Mouse (Mus musculus) embryo, embryonic 10.5 days (tissue): ENCODE data around the gene Pus1.

Experiments used
- DNase-seq: peaks from one replicate; pipeline ENCODE4 v3.0.0-alpha.2; 2015; ENCODE audit warnings: low spot score

Gene Pus1

DNA sequence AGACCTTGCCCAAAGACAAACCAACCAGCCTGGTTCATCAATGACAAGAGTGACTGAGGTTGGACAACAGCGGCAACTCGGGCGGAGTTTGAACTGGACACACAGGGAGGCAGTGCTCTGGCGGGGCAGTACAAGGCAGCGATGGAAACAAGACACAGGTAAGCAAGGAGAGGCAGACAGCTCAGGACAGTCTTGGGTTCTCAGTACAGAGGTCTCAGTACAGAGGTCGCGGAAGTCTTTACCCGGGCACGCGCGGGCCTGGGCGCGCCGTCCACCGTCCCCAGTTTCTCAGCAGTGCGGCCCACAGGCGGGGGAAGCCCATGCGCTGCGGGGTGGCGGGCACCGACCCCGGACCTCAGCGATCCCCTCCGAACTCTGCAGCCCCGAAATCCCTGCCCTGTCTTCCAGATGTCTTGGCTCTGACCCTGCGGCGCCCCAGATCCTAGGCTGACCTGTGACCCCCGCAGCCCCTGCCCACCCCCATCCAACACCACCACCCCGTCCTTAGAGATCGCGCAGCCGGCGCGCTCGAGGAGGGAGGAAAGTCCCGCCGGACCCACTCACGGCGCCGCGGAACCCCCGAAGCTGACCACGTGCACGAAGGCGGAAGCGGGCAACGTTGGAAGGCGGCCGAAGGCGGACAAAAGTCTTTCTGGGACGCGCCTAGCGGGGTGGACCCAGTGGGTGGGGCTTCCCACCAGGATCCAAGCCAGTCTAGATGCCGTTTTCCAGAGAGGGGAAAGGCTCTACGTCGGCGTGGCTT is at the start of gene Pus1:
Gene Pus1, minus strand, starts transcription at position 662 of the 763 bp plus-strand sequence.
- peak; percentile 95 for DNase-seq

DNA sequence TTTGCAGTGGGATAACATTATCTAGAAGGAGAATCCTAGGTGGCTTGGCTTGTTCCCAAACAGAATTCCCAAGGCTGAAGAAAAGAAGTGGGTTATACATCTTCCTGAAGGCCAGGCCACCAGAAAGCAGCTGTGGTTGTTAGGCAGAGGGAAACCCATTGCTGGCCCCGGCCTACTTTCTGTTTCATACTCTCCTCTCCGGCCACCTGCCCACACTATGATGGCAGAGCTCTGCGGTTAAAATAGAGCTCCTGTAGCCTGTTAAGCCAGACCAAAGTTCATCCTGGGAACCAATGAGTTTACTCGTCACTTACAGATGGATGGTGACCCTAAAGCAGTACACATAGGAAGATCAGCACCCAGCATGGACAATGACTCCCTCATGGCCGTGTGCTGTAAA is 47.1 kb upstream of the Pus1 start:
- no peak for DNase-seq

- no peak for DNase-seq
Observed at GRCm38 (mm10) chr5:110826781-110827495, 46.5 kb upstream of the Pus1 start.

GRCm38 (mm10) chr5:110824421-110824820 is 44.0 kb upstream of the Pus1 start:
- no peak for DNase-seq

DNA sequence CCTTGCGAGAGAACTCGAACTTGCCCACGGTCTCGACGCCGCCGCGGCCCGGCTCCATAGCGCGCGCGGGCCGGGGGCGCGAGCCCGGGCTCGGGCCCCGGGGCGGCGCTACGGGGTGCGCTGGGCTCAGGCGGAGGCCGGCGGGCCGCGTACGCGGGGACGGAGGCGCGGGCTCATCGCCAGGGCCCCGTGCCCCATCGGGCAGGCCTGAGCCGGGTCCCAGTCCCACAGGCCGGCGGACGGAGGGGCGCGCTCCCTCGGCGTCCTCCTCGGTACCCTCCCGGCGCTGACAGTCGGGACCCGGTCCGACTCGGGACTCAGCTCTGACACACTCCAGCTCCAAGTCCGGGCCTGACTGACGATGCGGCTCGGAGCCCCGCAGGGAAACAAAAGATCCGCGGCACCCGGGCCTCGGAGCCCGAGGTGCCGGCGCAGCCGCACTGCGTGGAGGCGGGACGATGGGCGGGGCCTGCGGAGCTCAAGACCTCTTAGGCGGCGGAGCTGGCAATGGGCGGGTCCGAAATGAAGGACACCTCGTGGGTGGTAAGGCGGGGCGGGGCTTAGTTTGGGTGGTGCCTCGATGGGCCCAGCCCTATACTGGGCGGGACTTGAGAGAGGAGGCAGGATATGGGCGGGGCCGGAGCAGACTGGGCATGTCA is 29.3 kb upstream of the Pus1 start, which contains the start of gene Ulk1:
Gene Ulk1, minus strand, starts transcription at position 431 of the 659 bp plus-strand sequence.
- peak; percentile 99 for DNase-seq

GRCm38 (mm10) chr5:110808821-110809666 is 28.6 kb upstream of the Pus1 start:
- peak; percentile 51 for DNase-seq

DNA sequence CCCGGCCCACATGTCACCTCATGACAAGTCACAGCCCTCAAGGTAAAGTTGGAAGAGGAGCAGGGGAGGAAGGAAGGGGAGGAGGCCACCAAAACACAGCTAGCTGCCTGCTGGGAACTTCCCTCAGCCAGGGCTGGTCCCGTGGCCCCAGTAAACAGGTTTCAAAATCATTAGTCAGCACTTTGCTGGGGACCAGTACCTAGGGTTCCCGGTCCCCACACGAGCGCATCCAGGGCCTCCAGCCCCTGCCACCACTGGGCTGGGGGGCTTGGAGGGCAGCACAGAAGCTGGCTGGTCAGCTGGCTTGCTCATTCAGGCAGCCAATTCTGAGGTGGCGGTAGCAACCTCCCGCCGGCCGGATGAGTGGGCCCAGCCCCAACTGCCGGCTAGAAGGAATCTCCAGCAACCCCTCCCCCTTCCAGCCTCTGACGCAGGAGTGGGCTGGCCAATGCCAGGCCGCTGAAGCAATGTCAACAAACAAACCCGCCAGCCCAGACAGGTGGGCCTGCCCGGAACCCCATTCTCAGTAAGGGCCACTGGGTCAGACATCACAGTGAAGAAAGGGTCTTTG is 27.7 kb upstream of the Pus1 start:
- DNase-seq = peak; percentile 90

DNA sequence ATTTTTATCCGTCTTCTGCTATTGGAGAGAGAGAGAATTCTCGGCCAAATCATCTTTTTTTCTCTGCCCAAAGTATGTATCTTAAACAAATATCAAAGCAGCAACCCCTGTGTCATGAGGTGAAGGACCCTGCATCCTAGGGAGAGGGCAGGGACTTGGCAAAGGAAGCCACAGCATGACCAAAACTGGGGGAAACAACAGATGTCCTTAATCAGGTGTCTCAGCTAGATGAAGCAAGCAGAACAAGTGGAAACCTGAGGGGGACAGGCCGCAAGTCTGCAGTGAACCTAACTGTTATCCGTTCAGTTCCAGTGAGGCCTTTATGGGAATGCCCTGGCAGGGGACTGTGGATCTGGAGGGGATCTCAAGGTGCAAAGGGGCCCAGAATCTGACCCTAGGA is 27.0 kb upstream of the Pus1 start:
- no peak for DNase-seq

DNA sequence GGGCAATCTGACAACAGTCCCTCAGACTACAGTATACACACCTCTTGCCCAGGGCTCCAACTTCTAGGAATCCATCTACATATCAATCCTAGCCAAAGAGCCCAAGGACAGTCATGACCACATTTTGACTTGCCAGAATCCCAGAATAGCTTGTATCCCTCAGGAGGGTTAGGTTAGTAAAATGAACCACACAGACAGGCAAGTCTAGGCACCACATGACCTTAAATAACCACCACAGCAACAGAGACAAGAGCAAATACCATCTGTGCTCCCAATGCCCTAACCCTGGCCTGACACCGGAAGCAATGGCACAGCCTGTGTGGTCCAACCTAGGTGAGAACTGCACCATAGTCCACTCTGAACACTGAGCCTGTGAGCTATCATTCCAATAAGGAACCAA is 26.2 kb upstream of the Pus1 start:
- DNase-seq = no peak

DNA sequence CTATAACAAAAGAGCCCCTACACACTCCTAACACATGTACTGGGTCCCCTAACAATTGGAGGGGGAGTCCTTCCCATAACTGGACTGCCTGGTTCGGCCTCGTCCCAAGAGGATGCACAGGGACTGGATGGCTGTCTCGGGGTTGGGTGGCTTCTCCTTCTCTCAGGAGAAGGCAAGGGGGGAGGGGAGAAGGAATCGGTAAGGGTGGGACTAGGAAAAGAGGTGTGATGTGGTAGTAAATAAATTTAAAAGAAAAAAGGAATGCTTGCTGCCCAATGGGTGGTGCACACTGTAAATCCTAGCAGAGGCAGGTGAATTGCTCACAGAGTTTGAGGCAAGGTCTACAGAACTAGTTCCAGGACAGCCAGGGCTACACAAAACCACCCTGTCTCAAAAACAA is 25.7 kb upstream of the Pus1 start:
- DNase-seq = no peak

DNA sequence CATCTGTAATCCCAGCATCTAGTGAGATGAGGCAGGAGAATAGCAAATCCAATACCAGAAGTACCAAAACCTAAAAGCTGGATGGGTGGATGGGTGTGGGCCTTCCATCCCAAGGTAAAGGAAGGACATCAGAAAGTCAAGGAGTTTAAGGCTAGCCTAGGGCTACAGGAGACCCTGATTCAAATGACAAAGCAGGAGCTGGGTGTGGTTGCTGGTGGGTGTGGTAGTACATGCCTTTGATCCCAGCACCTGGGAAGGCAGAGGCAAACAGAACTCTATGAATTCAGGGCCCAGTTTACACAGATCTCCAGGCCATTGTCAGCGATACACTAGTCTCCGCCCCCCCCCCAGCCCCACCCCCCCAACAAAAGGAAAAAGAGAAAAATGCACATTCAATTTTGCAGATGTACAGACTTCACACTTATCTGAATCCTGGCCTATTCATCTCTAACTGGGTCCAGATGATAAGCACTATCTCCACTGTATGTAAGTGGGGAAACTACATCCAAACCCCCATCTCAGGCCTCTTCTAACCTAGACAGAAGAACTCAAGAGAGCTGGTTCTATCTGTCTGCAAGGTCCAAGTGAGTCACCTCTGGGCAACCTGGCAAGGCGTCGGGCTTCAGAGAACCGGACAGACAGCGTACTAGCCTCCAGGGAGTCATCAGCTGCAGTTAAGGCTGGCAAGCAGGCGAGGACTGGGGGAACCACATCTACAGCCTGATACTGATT is 23.7 kb upstream of the Pus1 start:
- DNase-seq = no peak

GRCm38 (mm10) chr5:110802809-110803208 is 22.4 kb upstream of the Pus1 start:
- DNase-seq = no peak

DNA sequence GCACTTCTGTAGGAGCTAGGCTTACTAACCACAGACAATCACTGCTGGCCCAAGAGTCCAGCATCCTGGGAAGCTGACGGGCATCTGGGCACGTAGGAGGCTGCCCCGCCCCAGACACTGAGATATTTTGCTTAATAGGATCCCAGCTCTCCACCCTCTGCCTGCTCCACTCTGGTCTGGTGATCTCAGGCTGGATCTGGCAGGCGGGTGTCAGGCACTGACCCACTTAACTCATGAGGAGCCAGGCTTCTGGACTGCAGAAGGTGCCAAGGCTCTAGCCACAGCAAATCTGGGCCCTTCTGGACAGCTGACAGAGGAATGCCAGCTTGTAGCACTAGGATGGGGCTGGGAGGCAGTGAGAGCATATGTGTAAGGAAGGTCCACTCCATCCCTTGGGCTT is 21.7 kb upstream of the Pus1 start:
- DNase-seq = no peak

- DNase-seq = no peak
Observed at GRCm38 (mm10) chr5:110801036-110801624, 20.7 kb upstream of the Pus1 start.

DNA sequence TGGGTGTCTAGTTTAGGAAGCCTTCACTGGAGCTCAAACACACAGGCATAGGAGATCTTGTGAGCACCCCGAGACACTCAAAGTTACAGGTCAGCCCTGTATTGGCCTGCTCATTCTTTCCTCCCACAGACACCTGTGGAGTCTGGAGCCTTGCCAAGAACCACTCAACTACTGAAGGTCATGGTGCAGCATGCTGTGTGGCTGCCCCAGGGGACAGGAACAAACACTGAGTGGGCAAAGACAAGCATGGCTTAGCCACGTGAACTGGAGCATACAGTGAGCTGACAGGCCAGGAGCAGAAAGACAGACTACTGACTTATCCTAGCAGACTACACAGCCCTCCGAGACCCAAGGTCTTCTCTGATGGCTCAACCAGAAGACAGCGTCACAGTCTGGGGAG is 17.2 kb upstream of the Pus1 start:
- DNase-seq = no peak

DNA sequence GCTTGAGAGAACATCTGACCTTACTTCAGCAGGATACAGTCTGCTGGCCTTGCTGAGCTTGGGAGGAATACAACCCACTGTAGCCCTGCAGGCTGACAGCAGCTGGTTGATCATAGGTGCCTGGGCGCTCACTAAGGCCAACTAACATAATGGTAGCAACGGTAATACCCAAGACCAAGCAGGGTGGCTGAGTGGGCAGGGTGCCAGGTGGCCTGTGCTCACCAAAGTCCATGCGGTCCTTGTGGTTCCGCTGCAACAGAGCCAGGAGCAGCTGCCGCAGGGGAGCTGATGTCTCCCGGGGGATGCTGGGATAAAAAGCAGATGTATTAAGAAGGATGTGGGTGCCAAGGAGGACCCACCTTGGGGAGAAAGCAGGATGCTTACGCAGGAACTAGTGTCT is 13.9 kb upstream of the Pus1 start:
- DNase-seq = no peak

DNA sequence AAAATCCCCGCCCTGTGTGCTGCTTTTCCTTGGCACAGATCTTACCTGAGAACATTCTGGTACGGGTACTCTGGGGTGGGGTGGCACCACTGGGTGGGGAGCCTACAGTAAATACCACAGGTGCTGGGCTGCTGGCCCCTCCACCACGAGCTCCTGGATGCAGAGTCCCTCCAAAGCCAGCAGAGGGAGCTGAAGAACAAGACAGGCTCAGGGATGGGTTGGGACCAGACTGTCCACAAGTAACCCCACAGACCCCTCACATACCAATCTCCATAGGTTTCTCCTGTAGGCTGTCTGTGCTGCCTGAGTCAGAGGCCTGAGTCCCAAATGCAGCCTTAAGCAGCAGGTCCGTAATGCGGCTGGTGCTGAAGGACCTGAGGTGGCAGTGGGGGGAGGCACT is 8.2 kb upstream of the Pus1 start:
- DNase-seq = peak; percentile 78

DNA sequence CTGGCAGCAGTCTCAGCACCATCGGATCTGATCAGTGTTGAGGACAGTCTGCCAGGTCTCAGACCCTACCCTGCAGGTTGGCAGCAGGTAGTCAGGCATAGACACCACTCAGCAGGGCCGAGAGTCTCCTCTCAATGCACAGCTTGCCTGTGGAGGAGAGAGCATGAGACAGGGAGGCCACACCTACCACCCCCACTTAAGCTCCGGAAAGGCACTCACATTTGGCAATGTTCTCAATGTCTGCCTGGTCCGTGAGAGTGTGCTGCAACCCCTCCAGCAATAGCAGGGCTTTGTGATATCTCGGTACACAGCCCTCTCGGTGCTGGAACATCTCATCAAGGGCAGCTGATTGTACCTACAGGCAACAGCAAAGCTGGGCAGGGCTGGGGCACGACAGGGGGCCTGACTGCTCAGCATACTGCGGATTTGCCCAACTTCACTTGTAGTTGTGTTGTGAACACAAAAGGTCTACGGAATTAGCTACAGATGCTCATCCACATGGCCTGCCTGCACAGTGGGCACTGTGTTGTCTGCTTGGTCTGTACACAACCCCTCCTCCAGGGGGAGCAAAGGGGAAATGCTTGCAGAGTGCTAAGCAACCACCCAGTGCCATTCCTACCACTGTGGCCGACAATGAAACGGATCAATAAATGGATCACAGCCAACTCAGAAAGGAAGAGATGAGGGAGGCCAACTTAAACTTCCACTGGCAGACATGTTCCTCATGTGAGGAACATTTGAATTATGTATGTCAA is 5.8 kb upstream of the Pus1 start:
- no peak for DNase-seq

- DNase-seq = no peak
Observed at GRCm38 (mm10) chr5:110783150-110783549, 2.7 kb upstream of the Pus1 start.
